Mouse (Mus musculus) G1E-ER4 (cell line): ENCODE measurements around the gene Mst1. TPM values are rescaled to one million over a fixed set of nuclear protein-coding genes. Genes with fewer than 3 reads are reported as not detected.

Source experiments
- GATA1 ChIP-seq: IDR thresholded peaks from one replicate; pipeline ENCODE4 v1.8.0; 2012; ENCODE audit warnings: low read length, inconsistent platforms
- polyA plus RNA-seq: library from polyadenylated mRNA; stranded (reverse); fragments of >175 nt; gene quantifications from 2 replicates; pipeline ENCODE4 v1.2.3, GENCODE M21; 2012

Mst1 gene
- polyA plus RNA-seq, 1 experiment = 9.2 TPM

- no peak for TF ChIP-seq GATA1
Observed at GRCm38 (mm10) chr9:108073141-108073930, 6.9 kb upstream of the Mst1 start.

GRCm38 (mm10) chr9:108082549-108082948 is 2.3 kb downstream of the Mst1 start:
- TF ChIP-seq GATA1 = no peak

- no peak for TF ChIP-seq GATA1
Observed at GRCm38 (mm10) chr9:108082988-108083431, 2.8 kb downstream of the Mst1 start, which contains the start of gene Rnf123. TSS of gene Rnf123 (minus strand) at chr9:108083346.

- no peak for TF ChIP-seq GATA1
Observed at GRCm38 (mm10) chr9:108083561-108083960, 3.3 kb downstream of the Mst1 start.

- TF ChIP-seq GATA1 = no peak
Observed at GRCm38 (mm10) chr9:108085261-108085660, 5.0 kb downstream of the Mst1 start.

GRCm38 (mm10) chr9:108090611-108091120 is 10.4 kb downstream of the Mst1 start:
- no peak for TF ChIP-seq GATA1

- no peak for TF ChIP-seq GATA1
Observed at GRCm38 (mm10) chr9:108093586-108093985, 13.3 kb downstream of the Mst1 start.

- TF ChIP-seq GATA1 = no peak
Observed at GRCm38 (mm10) chr9:108094184-108094941, 14.1 kb downstream of the Mst1 start, which contains the start of gene Apeh. TSS of gene Apeh (minus strand) at chr9:108094606.

GRCm38 (mm10) chr9:108094998-108095411 is 14.8 kb downstream of the Mst1 start:
- peak; percentile 52 for TF ChIP-seq GATA1

GRCm38 (mm10) chr9:108095518-108095917 is 15.3 kb downstream of the Mst1 start:
- TF ChIP-seq GATA1 = no peak

GRCm38 (mm10) chr9:108095949-108096712 is 15.9 kb downstream of the Mst1 start:
- TF ChIP-seq GATA1 = no peak

GRCm38 (mm10) chr9:108099619-108100018 is 19.4 kb downstream of the Mst1 start:
- no peak for TF ChIP-seq GATA1

GRCm38 (mm10) chr9:108104766-108105548 is 24.7 kb downstream of the Mst1 start:
- TF ChIP-seq GATA1 = no peak

- no peak for TF ChIP-seq GATA1
Observed at GRCm38 (mm10) chr9:108105549-108105863, 25.3 kb downstream of the Mst1 start.

- TF ChIP-seq GATA1 = no peak
Observed at GRCm38 (mm10) chr9:108106090-108106489, 25.9 kb downstream of the Mst1 start.
